Mouse (Mus musculus): ENCODE measurements around the gene Ncaph2. TPM values are rescaled to one million over a fixed set of nuclear protein-coding genes. Genes with fewer than 3 reads are reported as not detected.

Ncaph2 gene
- total and polyA plus RNA-seq, 2 experiments: 26.9 to 63.9 TPM

- TF ChIP-seq CTCF (IDR thresholded peaks at IDR 0.05; ENCODE audit: low read depth, low read length): no peak
- no peak for TF ChIP-seq POLR2A (IDR thresholded peaks at IDR 0.05; ENCODE audit: extremely low read depth, insufficient read depth, low read length)
- Histone ChIP-seq H3K27me3 (ENCODE audit: control insufficient read depth, insufficient read depth, low read length) (no peaks in the 10 kb centered on the region), H3K4me3 (ENCODE audit: insufficient read depth, low read depth, low read length) (no peak overlapping the region), H3K27ac (replicated peaks; ENCODE audit: insufficient read depth, low read depth, low read length) (no peak overlapping the region), H3K9ac (ENCODE audit: low read depth, low read length) (no peak overlapping the region), H3K4me1 (ENCODE audit: control insufficient read depth, insufficient read depth, low read length) (no peaks in the 10 kb centered on the region), H3K79me2 (ENCODE audit: control insufficient read depth, insufficient read depth, low read length) (no peaks in the 10 kb centered on the region), H3K36me3 (ENCODE audit: control insufficient read depth, insufficient read depth, low read length) (no peaks in the 10 kb centered on the region)
- WGBS: 91% methylated on average over 14 of the region's 14 CpGs
- no peak for DNase-seq (ENCODE audit: extremely low read depth, low read depth, low spot score)
These were observed 19.1 kb upstream of the Ncaph2 start for GRCm38 (mm10) chr15:89336422-89336821.

- DNase-seq (ENCODE audit: extremely low read depth, low read depth, low spot score): no peak
- WGBS: 76% methylated on average over 2 of the region's 2 CpGs
- Histone ChIP-seq H3K36me3 (ENCODE audit: control insufficient read depth, insufficient read depth, low read length) (no peaks in the 10 kb centered on the region), H3K4me3 (ENCODE audit: insufficient read depth, low read depth, low read length) (no peak overlapping the region), H3K27ac (replicated peaks; ENCODE audit: insufficient read depth, low read depth, low read length) (no peak overlapping the region), H3K27me3 (ENCODE audit: control insufficient read depth, insufficient read depth, low read length) (no peaks in the 10 kb centered on the region), H3K4me1 (ENCODE audit: control insufficient read depth, insufficient read depth, low read length) (no peaks in the 10 kb centered on the region), H3K9ac (ENCODE audit: low read depth, low read length) (no peak overlapping the region), H3K79me2 (ENCODE audit: control insufficient read depth, insufficient read depth, low read length) (no peaks in the 10 kb centered on the region)
- no peak for TF ChIP-seq POLR2A (IDR thresholded peaks at IDR 0.05; ENCODE audit: extremely low read depth, insufficient read depth, low read length)
- no peak for TF ChIP-seq CTCF (IDR thresholded peaks at IDR 0.05; ENCODE audit: low read depth, low read length)
These were observed 15.8 kb upstream of the Ncaph2 start for GRCm38 (mm10) chr15:89339696-89340095.

- 58% methylated on average over 3 of the region's 3 CpGs for WGBS
- Histone ChIP-seq H3K27me3 (ENCODE audit: control insufficient read depth, insufficient read depth, low read length) (no peaks in the 10 kb centered on the region), H3K79me2 (ENCODE audit: control insufficient read depth, insufficient read depth, low read length) (no peaks in the 10 kb centered on the region), H3K36me3 (ENCODE audit: control insufficient read depth, insufficient read depth, low read length) (no peaks in the 10 kb centered on the region), H3K27ac (replicated peaks; ENCODE audit: insufficient read depth, low read depth, low read length) (no peak overlapping the region), H3K4me1 (ENCODE audit: control insufficient read depth, insufficient read depth, low read length) (no peaks in the 10 kb centered on the region), H3K9ac (ENCODE audit: low read depth, low read length) (no peak overlapping the region), H3K4me3 (ENCODE audit: insufficient read depth, low read depth, low read length) (no peak overlapping the region)
- TF ChIP-seq POLR2A (IDR thresholded peaks at IDR 0.05; ENCODE audit: extremely low read depth, insufficient read depth, low read length) (no peak), CTCF (IDR thresholded peaks at IDR 0.05; ENCODE audit: low read depth, low read length) (no peak)
- no peak for DNase-seq (ENCODE audit: extremely low read depth, low read depth, low spot score)
These were observed 15.4 kb upstream of the Ncaph2 start for GRCm38 (mm10) chr15:89340136-89340535.

- TF ChIP-seq POLR2A (IDR thresholded peaks at IDR 0.05; ENCODE audit: extremely low read depth, insufficient read depth, low read length) (no peak), CTCF (IDR thresholded peaks at IDR 0.05; ENCODE audit: low read depth, low read length) (no peak)
These were observed 13.8 kb upstream of the Ncaph2 start for GRCm38 (mm10) chr15:89341678-89342077.

GRCm38 (mm10) chr15:89343325-89343724, 12.2 kb upstream of the Ncaph2 start:
- no peak for TF ChIP-seq POLR2A (IDR thresholded peaks at IDR 0.05; ENCODE audit: extremely low read depth, insufficient read depth, low read length)
- peak; percentile 37; the same call in 1 of the 2 replicates for TF ChIP-seq CTCF (IDR thresholded peaks at IDR 0.05; ENCODE audit: low read depth, low read length)
- WGBS: 73% methylated on average over 3 of the region's 3 CpGs
- Histone ChIP-seq H3K36me3 (ENCODE audit: control insufficient read depth, insufficient read depth, low read length) (no peaks in the 10 kb centered on the region), H3K4me1 (ENCODE audit: control insufficient read depth, insufficient read depth, low read length) (no peaks in the 10 kb centered on the region), H3K27ac (replicated peaks; ENCODE audit: insufficient read depth, low read depth, low read length) (no peak overlapping the region), H3K79me2 (ENCODE audit: control insufficient read depth, insufficient read depth, low read length) (no peaks in the 10 kb centered on the region), H3K9ac (ENCODE audit: low read depth, low read length) (no peak overlapping the region), H3K4me3 (ENCODE audit: insufficient read depth, low read depth, low read length) (no peak overlapping the region), H3K27me3 (ENCODE audit: control insufficient read depth, insufficient read depth, low read length) (no peaks in the 10 kb centered on the region)
- peak; percentile 10 for DNase-seq (ENCODE audit: extremely low read depth, low read depth, low spot score)

More at GRCm38 (mm10) chr15:89341678-89342077, 13.8 kb upstream of the Ncaph2 start:
- no peaks in the 10 kb centered on the region for H3K36me3 ChIP-seq (ENCODE audit: control insufficient read depth, insufficient read depth, low read length)
- no peaks in the 10 kb centered on the region for H3K27me3 ChIP-seq (ENCODE audit: control insufficient read depth, insufficient read depth, low read length)
- no peak overlapping the region for H3K9ac ChIP-seq (ENCODE audit: low read depth, low read length)
- no peak overlapping the region for H3K4me3 ChIP-seq (ENCODE audit: insufficient read depth, low read depth, low read length)
- no peaks in the 10 kb centered on the region for H3K79me2 ChIP-seq (ENCODE audit: control insufficient read depth, insufficient read depth, low read length)
- no peaks in the 10 kb centered on the region for H3K4me1 ChIP-seq (ENCODE audit: control insufficient read depth, insufficient read depth, low read length)
- WGBS: 50% methylated on average over 1 of the region's 1 CpGs
- no peak for DNase-seq (ENCODE audit: extremely low read depth, low read depth, low spot score)
- H3K27ac ChIP-seq (replicated peaks; ENCODE audit: insufficient read depth, low read depth, low read length): no peak overlapping the region

DNA sequence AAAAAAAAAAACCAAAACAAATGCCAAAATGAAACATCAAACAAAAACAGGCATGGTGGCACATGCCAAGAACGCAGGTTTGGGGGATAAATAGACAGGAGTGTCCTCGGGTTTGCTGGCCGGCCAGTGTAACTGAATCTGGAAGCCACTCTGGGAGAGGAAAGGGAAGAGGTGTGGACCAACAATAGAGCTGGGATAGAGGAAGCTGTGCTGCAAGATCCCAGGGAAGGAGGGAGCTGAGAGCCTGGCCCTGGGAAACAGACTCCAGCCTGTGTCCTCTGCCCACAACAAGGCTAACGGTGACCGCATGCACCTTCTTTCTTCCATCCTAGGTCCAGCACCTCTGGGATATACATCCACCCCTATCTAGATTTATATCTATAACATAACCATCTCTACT, 5.1 kb upstream of the Ncaph2 start:
- H3K79me2 ChIP-seq (ENCODE audit: control insufficient read depth, insufficient read depth, low read length): peaks cover 6% of the 10 kb centered on the region; the same call in 1 of the 2 replicates
- H3K36me3 ChIP-seq (ENCODE audit: control insufficient read depth, insufficient read depth, low read length): 0 out of 2 replicates have a peak, but pooled peaks cover 2% of the 10 kb centered on the region
- no peak for DNase-seq (ENCODE audit: extremely low read depth, low read depth, low spot score)
- H3K4me1 ChIP-seq (ENCODE audit: control insufficient read depth, insufficient read depth, low read length): no peaks in the 10 kb centered on the region; the same call in 1 of the 2 replicates
- H3K27me3 ChIP-seq (ENCODE audit: control insufficient read depth, insufficient read depth, low read length): no peaks in the 10 kb centered on the region
- no peak overlapping the region for H3K4me3 ChIP-seq (ENCODE audit: insufficient read depth, low read depth, low read length)
- H3K9ac ChIP-seq (ENCODE audit: low read depth, low read length): no peak overlapping the region
- TF ChIP-seq POLR2A (IDR thresholded peaks at IDR 0.05; ENCODE audit: extremely low read depth, insufficient read depth, low read length) (no peak), CTCF (IDR thresholded peaks at IDR 0.05; ENCODE audit: low read depth, low read length) (no peak)
- 80% methylated on average over 5 of the region's 5 CpGs for WGBS
- H3K27ac ChIP-seq (replicated peaks; ENCODE audit: insufficient read depth, low read depth, low read length): no peak overlapping the region
